Mouse (Mus musculus) adrenal gland, postnatal 36 days (tissue): ENCODE results near the gene Nrxn2. TPM values are rescaled to one million over a fixed set of nuclear protein-coding genes. Genes with fewer than 3 reads are reported as not detected.

Experiments used
- DNase-seq, 2 experiments: peaks; one replicate each; pipeline ENCODE4 v3.0.0; 2021; ENCODE audit warnings: mixed read lengths in 1 of 2
- long read RNA-seq, 2 experiments: library from polyadenylated mRNA; stranded (forward); transcript quantifications; one replicate each; pipeline ENCODE4 v2.0.0; 2021; ENCODE audit warnings: borderline sequencing depth in 2 of 2
- total RNA-seq, 2 experiments: library from RNA; stranded (reverse); gene quantifications; 2 replicates each; pipeline ENCODE4 v1.2.3; 2021

Nrxn2 gene
- 1 to 10 TPM; 9.2 TPM for total RNA-seq
- long read RNA-seq, experiment 1, partial matches to known transcripts: 0 of 4 reads
- long read RNA-seq, experiment 1, other reads (novel, unspliced or antisense): 4 of 4 reads
- long read RNA-seq, experiment 2, partial matches to known transcripts: 0 of 2 reads
- long read RNA-seq, experiment 2, other reads (novel, unspliced or antisense): 1 of 2 reads

GRCm38 (mm10) chr19:6418233-6418879, at the start of gene Nrxn2:
TSS of gene Nrxn2 (plus strand) at chr19:6418731.
- DNase-seq: peak; percentile 87 to 91

DNA sequence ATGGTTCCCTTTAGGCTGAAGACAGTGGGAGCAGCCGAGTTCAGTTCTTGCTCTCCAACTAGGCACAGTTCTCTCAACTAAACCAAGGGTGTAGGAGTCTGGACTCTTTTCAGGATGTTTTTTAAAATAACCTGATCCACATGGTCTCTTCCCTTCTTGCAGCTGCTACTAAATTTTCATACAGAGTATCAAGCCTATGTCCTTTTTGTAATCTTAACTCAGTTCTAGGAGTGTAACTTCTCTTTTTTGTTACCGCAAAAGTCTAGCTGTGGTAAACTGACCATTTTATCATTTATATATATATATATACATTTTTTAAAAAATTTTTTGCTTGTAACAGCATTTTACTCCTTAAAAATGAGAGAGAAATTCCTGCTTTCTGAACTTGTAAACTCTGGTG, 48.4 kb upstream of the Nrxn2 start:
- DNase-seq: no peak

DNA sequence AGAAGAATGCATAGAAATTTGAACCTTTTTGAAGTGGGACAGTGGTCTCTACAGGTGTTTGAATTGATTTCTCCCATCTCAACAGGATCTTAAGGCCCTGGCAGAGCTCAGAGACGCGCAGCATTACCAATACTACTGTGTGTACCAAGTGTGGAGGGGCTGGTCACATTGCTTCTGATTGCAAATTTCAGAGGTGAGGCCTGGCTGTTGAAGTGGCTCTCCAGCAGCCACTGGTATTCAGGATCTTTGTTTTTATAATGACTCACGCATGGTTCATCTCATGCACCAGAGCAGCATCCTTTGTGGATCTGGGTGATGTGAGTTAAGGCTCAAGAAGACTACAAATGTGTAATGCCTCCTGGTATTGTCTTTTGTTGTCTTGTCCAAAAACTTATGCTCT, 46.1 kb upstream of the Nrxn2 start:
- DNase-seq: no peak

- DNase-seq: peak; percentile 88 to 92
Measured at GRCm38 (mm10) chr19:6373539-6374400, 44.8 kb upstream of the Nrxn2 start.

DNA sequence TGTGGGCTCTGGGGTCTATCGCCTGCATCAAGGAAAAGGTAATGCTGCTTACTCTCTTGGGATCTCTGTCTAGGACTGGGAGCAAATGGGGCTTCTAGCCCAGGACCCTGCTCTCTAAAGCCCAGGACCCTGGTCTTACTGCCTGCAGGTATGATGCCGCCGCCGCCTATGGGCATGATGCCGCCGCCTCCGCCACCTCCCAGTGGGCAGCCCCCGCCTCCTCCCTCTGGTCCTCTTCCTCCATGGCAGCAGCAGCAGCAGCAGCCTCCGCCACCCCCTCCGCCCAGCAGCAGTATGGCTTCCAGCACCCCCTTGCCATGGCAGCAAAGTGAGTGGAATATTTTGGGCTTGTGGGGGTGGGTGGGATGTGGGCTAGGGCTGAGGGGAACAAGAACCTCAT, 44.0 kb upstream of the Nrxn2 start:
- DNase-seq: no peak

DNA sequence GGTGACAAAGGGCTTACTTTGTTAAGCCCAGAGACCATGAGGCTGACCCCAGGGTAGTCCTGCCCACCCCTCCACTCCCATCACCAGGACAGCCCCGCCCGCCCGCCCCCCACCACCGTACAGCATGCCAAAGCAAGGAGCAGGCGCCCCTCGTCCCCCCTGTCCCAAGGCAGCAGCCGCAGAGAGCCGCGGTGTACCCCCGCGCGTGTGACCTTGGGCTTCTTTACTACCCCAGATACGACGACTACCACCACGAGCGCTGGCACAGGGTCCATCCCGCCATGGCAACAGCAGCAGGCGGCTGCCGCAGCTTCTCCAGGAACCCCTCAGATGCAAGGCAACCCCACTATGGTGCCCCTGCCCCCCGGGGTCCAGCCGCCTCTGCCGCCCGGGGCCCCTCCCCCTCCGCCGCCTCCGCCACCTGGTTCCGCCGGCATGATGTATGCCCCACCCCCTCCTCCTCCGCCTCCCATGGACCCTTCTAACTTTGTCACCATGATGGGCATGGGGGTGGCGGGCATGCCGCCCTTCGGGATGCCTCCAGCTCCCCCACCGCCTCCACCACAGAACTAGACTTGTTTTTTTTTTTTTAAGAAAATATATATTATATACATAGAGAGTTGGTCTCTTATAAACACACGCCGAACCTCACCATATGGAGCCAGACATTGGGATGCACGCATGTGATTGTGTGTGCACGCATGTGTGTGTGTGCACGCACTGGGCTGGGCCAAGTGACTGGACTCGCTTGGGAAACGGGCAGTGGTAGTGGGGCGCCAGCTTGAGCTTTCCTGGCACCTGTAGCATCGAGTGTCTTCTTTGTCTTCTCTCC, 42.9 kb upstream of the Nrxn2 start:
- DNase-seq: peak in 1 of 2 experiments; percentile 32

DNA sequence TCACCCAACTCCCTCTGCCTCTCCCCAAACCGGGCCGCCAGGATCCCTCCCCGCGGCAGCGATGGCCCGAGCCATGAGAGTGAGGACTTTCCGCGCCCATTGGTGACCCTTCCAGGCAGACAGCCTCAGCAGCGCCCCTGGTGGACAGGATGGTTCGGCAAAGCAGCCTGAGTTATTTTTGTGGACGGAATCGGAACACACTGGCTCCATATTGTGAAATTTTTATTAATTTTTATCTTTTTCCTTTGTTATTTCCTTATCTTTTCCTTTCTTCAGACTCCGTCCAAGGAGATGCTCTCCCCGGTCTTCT, 42.3 kb upstream of the Nrxn2 start:
- peak; percentile 64 to 79 for DNase-seq

DNA sequence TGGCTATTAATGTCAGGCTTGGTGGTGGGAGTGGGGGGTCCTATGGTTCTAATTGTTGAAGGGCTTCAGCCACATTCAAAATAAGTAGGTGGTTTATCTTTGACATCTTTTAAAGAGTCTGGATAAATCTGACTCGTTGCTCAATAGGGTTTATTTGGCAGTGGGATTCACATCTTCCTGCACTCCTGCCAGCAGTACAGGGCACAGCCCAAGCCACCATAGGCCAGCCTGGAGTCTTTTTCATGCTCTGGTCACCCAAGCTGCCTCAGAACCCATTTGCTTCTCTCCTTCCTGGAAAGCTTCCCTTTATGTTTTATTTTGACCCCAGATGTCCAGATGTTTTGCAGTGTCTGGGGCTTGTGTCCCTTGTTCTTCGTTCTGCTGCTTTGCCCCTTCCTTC, 41.9 kb upstream of the Nrxn2 start:
- no peak for DNase-seq

GRCm38 (mm10) chr19:6377327-6378040, 41.0 kb upstream of the Nrxn2 start:
- DNase-seq: no peak

DNA sequence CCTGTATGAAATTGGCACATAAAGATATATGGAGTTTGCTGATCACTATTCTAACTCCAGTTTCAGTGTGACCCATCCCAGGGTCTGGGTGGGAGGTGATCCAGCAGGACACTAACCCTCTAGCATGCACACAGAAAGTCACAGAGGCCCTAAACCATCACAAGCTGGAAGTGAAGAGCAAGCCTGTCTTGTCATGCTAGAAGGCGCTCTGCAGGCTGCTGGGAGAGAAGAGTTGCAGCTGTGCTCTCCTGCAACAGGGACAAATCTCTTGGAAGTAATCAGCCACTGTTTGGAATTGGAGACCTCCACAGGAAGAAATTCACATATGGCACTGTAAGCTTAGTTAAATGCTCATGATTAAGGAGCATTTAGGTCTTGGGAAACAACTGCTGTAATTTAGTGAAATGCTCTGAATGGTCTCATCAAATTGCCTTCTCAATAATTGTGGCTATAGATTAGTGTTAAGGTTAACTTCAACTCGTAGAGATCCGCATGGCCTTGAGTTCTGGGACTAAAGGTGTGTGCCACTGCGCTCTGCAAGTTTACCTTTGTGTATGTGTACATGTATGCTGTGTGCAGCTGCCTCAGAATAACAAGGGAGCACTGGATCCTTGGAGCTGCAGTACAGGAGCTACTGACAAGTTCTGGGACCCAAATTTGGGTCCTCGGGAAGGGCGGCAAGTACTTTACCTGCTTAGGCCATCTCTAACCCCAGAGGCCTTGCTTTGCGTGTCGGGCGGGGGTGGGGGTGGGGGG, 37.9 kb upstream of the Nrxn2 start:
- no peak for DNase-seq

GRCm38 (mm10) chr19:6381238-6381637, 37.3 kb upstream of the Nrxn2 start:
- DNase-seq: peak; percentile 18 to 35

GRCm38 (mm10) chr19:6382323-6382924, 36.1 kb upstream of the Nrxn2 start:
- no peak for DNase-seq

GRCm38 (mm10) chr19:6383470-6383869, 35.1 kb upstream of the Nrxn2 start:
- no peak for DNase-seq

- peak; percentile 65 to 80 for DNase-seq
Measured at GRCm38 (mm10) chr19:6384128-6384527, 34.4 kb upstream of the Nrxn2 start, which contains the start of gene Pygm. TSS of gene Pygm (plus strand) at chr19:6384399.

- DNase-seq: peak; percentile 74 to 79
Measured at GRCm38 (mm10) chr19:6384954-6385353, 33.6 kb upstream of the Nrxn2 start.

GRCm38 (mm10) chr19:6385419-6385818, 33.1 kb upstream of the Nrxn2 start:
- peak in 1 of 2 experiments; percentile 17 for DNase-seq

DNA sequence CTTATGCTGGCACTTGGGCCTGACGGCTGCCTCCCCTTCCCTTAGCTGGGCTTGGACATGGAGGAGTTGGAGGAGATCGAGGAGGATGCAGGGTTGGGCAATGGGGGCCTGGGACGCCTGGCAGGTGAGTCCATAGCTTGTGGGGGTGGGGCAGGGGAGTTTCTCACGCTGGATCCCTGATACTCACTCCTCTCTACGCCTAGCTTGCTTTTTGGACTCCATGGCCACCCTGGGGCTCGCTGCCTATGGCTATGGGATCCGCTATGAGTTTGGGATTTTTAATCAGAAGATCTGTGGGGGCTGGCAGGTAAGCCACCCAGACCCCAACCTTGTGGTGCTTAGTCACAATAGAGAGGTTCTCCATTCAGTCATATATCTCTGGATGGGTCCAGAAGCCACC, 32.7 kb upstream of the Nrxn2 start:
- no peak for DNase-seq

DNA sequence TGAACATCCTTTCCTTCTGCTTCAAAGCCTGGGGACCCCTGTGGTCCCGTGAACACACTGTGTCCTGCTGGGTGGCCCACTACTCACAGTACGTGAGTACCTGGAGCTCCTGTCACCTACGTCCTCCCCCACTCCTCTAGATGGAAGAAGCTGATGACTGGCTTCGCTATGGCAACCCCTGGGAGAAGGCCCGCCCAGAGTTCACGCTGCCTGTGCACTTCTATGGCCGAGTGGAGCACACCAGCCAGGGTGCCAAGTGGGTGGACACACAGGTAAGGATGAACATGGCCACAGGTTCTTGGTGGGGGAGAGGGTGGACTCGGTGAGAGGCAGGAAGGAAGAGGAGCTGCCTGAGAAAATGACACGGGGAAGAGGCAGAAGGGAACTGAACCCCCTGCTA, 32.3 kb upstream of the Nrxn2 start:
- DNase-seq: no peak

DNA sequence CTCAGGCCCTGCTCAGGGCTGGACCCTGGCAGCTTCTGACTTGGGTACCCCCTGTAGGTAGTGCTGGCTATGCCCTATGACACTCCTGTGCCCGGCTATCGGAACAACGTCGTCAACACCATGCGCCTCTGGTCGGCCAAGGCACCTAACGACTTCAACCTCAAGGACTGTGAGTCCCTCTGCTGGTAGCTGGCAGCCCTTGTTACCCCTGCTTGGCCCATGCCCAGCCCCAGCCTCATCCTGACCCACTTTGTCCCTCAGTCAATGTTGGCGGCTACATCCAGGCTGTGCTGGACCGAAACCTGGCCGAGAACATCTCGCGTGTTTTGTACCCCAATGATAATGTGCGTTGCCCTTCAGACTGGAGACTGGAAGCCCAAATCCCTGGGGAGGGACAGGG, 30.5 kb upstream of the Nrxn2 start:
- peak; percentile 69 to 77 for DNase-seq

DNA sequence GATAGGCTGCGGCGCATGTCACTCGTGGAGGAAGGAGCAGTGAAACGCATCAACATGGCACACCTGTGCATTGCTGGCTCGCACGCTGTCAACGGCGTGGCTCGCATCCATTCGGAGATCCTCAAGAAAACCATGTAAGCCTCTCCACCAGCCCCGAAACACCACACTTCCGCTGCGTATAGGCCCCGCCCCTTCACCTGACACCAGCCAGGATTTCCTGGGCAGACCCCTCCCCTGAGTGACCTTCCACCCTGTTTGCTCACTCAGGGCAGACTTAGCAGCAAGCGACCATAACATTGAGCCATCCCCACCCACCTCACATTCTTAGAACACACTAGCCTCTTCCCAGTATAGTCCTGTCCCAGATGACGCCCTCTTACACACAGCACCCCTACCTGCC, 28.7 kb upstream of the Nrxn2 start:
- no peak for DNase-seq

DNA sequence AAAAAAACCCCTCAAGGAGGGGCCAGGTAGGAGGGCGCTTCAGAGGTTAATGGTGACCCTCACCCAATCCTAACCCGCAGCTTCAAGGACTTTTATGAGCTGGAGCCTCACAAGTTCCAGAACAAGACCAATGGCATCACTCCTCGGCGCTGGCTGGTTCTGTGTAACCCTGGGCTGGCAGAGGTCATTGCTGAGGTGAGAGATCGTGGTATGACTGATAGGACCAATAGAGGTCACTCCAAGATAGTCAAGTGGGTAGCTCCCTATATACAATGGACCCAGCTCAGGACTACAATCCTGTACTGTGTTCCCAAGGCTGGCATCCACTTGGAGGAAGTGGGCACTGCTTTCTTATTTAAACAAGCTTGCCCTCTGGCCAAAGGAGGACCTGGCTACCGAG, 28.3 kb upstream of the Nrxn2 start:
- DNase-seq: no peak
